Mouse (Mus musculus) neural tube, embryonic 14.5 days (tissue): Measurements from ENCODE around the gene Fam32a. TPM values are rescaled to one million over a fixed set of nuclear protein-coding genes. Genes with fewer than 3 reads are reported as not detected.

Experiments used
- ATAC-seq: fragments of 200-750 bp; cut with Nextera tagmentation; 2 replicates; pipeline ENCODE4 v1.8.0; 2017; ENCODE audit warnings: low read depth, mild to moderate bottlenecking, moderate TSS enrichment, moderate library complexity
- H3K27ac ChIP-seq: fragments of 300-500 bp; sonication (generic); 2 replicates; pipeline ENCODE4 v1.5.1; 2014; ENCODE audit warnings: low read depth, mild to moderate bottlenecking, control low read depth, low read length, moderate library complexity, mixed read lengths
- H3K27me3 ChIP-seq: fragments of 300-500 bp; sonication (generic); 2 replicates; pipeline ENCODE4 v1.6.1; 2014; ENCODE audit warnings: low read length; ENCODE audit not compliant: control insufficient read depth, insufficient read depth
- H3K36me3 ChIP-seq: fragments of 300-500 bp; sonication (generic); 2 replicates; pipeline ENCODE4 v1.6.1; 2014; ENCODE audit warnings: low read length, mixed read lengths; ENCODE audit not compliant: control insufficient read depth, insufficient read depth
- H3K4me1 ChIP-seq: fragments of 300-500 bp; sonication (generic); 2 replicates; pipeline ENCODE4 v1.6.1; 2014; ENCODE audit warnings: low read length; ENCODE audit not compliant: control insufficient read depth, insufficient read depth
- H3K4me2 ChIP-seq: fragments of 300-500 bp; sonication (generic); 2 replicates; pipeline ENCODE4 v1.6.1; 2014; ENCODE audit warnings: mild to moderate bottlenecking, low read depth, low read length, control low read depth
- H3K4me3 ChIP-seq: fragments of 300-500 bp; sonication (generic); 2 replicates; pipeline ENCODE4 v1.5.1; 2014; ENCODE audit warnings: low read depth, low read length, control low read depth, mixed read lengths
- H3K9ac ChIP-seq: fragments of 300-500 bp; sonication (generic); replicated peaks from 2 replicates; pipeline ENCODE4 v1.6.1; 2014; ENCODE audit warnings: low read depth, mild to moderate bottlenecking, control low read depth, low read length, mixed read lengths
- H3K9me3 ChIP-seq: fragments of 300-500 bp; sonication (generic); 2 replicates; pipeline ENCODE4 v1.6.1; 2016; ENCODE audit warnings: low read length; ENCODE audit not compliant: control insufficient read depth
- WGBS: fragments of 180-500 bp; shearing (Covaris S2); extraction: QIAGEN DNeasy Blood & Tissue Kit; methylation state at CpG from one replicate; pipeline ENCODE4 v1.1.7; 2014; 5-methylcytosine and 5-hydroxymethylcytosine counted together
- polyA plus RNA-seq: library from polyadenylated mRNA; unstranded; fragments of >200 nt; fragmentation: Nextera tagmentation; extraction: Ambion mirVana; gene quantifications from 2 replicates; pipeline ENCODE4 v1.2.1, GENCODE M21; 2014

The Fam32a gene
- polyA plus RNA-seq, 1 experiment from 2014 or later, result 60.5 TPM

DNA sequence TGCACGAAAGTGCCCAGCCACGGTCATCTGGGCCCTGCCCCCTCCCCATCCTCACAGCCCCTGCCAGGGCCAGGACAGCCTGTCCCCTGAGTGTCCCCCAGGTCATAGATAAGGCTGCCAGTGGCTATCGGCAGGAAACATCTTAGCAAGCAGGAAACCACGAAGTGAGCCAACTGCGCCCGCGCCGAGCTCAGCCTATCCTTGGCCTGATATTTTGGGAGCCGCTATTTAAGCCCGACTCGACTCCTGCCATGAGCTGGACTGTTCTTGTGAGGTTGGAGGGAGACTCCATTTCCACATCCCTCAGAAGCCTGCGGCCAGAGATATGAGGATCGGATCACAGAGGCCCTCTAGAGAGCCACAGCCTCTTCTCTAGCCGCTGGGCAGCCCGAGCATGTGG lies 48.8 kb downstream of the Fam32a start:
- Histone ChIP-seq H3K9me3 (no peaks in the 10 kb centered on the region), H3K4me3 (no peak overlapping the region), H3K4me1 (no peaks in the 10 kb centered on the region), H3K36me3 (no peaks in the 10 kb centered on the region), H3K27me3 (no peaks in the 10 kb centered on the region), H3K9ac (no peak overlapping the region), H3K27ac (no peak overlapping the region), H3K4me2 (no peak overlapping the region)
- WGBS, result 85% methylated on average over 15 of the region's 15 CpGs
- ATAC-seq, result no peak; the same call in 1 of the 2 replicates

- WGBS, result 90% methylated on average over 12 of the region's 12 CpGs
- no peaks in the 10 kb centered on the region for H3K27me3 ChIP-seq
- no peaks in the 10 kb centered on the region for H3K4me1 ChIP-seq
- no peak overlapping the region for H3K4me3 ChIP-seq
- H3K36me3 ChIP-seq, result no peaks in the 10 kb centered on the region
- no peak overlapping the region for H3K4me2 ChIP-seq
- H3K27ac ChIP-seq, result no peak overlapping the region
- no peak overlapping the region for H3K9ac ChIP-seq
- no peaks in the 10 kb centered on the region for H3K9me3 ChIP-seq
- no peak for ATAC-seq
Observed at GRCm38 (mm10) chr8:72270606-72271005, 51.1 kb downstream of the Fam32a start.

DNA sequence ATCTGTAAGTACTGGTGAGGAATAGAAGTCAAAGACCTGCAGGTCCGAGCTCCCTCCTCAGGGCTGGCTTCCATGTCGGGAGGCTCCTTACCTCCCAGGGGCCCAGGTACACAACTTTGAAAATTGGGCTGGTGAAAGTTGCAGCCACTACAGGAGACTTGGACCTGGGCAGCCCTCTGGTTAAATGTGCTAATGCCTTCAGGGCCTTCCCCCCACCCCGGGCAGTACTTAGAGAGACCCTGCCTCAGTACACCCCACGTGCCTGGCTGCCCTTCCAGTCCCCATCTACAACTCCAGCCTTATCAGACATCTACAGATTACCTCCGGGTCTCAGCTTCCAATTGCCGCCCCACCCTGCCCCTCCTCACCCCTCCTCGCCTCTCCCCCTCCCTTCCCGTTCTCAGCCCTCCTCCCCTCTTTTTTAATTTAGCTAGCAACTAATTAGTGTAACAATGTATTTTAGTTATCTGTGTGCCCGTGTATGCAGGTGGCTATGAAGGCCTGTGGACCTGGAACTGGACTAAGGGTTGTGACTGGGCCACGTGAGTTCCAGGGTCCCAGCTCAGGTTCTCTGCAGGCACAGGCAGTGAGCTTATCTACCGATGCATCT lies 51.6 kb downstream of the Fam32a start:
- Histone ChIP-seq H3K27me3 (no peaks in the 10 kb centered on the region), H3K4me3 (no peak overlapping the region), H3K36me3 (no peaks in the 10 kb centered on the region), H3K4me2 (no peak overlapping the region), H3K4me1 (no peaks in the 10 kb centered on the region), H3K27ac (no peak overlapping the region), H3K9me3 (no peaks in the 10 kb centered on the region), H3K9ac (no peak overlapping the region)
- no peak for ATAC-seq
- 79% methylated on average over 11 of the region's 11 CpGs for WGBS

- Histone ChIP-seq H3K9ac (no peak overlapping the region), H3K4me2 (no peak overlapping the region), H3K4me3 (no peak overlapping the region), H3K4me1 (no peaks in the 10 kb centered on the region), H3K27ac (no peak overlapping the region), H3K36me3 (no peaks in the 10 kb centered on the region), H3K9me3 (no peaks in the 10 kb centered on the region), H3K27me3 (no peaks in the 10 kb centered on the region)
- WGBS, result 73% methylated on average over 3 of the region's 3 CpGs
- no peak for ATAC-seq
Observed at GRCm38 (mm10) chr8:72271691-72272090, 52.2 kb downstream of the Fam32a start.

GRCm38 (mm10) chr8:72272361-72272760 lies 52.8 kb downstream of the Fam32a start:
- Histone ChIP-seq H3K4me1 (no peaks in the 10 kb centered on the region), H3K27ac (no peak overlapping the region), H3K9ac (no peak overlapping the region), H3K4me2 (no peak overlapping the region), H3K4me3 (no peak overlapping the region), H3K9me3 (no peaks in the 10 kb centered on the region), H3K27me3 (no peaks in the 10 kb centered on the region), H3K36me3 (no peaks in the 10 kb centered on the region)
- 20% methylated on average over 3 of the region's 3 CpGs for WGBS
- ATAC-seq, result no peak

GRCm38 (mm10) chr8:72273111-72273770 lies 53.7 kb downstream of the Fam32a start:
- Histone ChIP-seq H3K4me3 (no peak overlapping the region), H3K9ac (no peak overlapping the region), H3K36me3 (no peaks in the 10 kb centered on the region), H3K27ac (no peak overlapping the region), H3K27me3 (no peaks in the 10 kb centered on the region), H3K4me2 (no peak overlapping the region), H3K9me3 (no peaks in the 10 kb centered on the region), H3K4me1 (no peaks in the 10 kb centered on the region)
- ATAC-seq, result no peak
- 78% methylated on average over 1 of the region's 1 CpGs for WGBS

- no peaks in the 10 kb centered on the region for H3K9me3 ChIP-seq
- no peaks in the 10 kb centered on the region for H3K27me3 ChIP-seq
- WGBS, result 80% methylated on average over 5 of the region's 5 CpGs
- H3K4me1 ChIP-seq, result no peaks in the 10 kb centered on the region
- H3K9ac ChIP-seq, result no peak overlapping the region
- no peak overlapping the region for H3K4me3 ChIP-seq
- no peak overlapping the region for H3K4me2 ChIP-seq
- no peak for ATAC-seq
- no peak overlapping the region for H3K27ac ChIP-seq
- no peaks in the 10 kb centered on the region for H3K36me3 ChIP-seq
Observed at GRCm38 (mm10) chr8:72273807-72274206, 54.3 kb downstream of the Fam32a start.

Other genes with a start within 250 kb of the Fam32a start
- 0.66 and 0.68 TPM in 2 replicates for gene Cyp4f18, start 210.1 kb upstream of the Fam32a start, polyA plus RNA-seq
- not detected in 2 replicates for gene Olfr372, start 178.5 kb upstream of the Fam32a start, polyA plus RNA-seq
- not detected in 2 replicates for gene Olfr373, start 136.6 kb upstream of the Fam32a start, polyA plus RNA-seq
- 0.04 TPM in 1 of 2 replicates, not detected in the other for gene Olfr374, start 112.7 kb upstream of the Fam32a start, polyA plus RNA-seq
- gene Tpm4, start 84.8 kb upstream of the Fam32a start, polyA plus RNA-seq, result 102 and 174 TPM in 2 replicates
- gene Rab8a, start 58.5 kb upstream of the Fam32a start, polyA plus RNA-seq, result 53.2 and 67.9 TPM in 2 replicates
- not detected in 2 replicates for gene Hsh2d, start 30.1 kb upstream of the Fam32a start, polyA plus RNA-seq
- not detected in 2 replicates for gene Cib3, start 6.9 kb upstream of the Fam32a start, polyA plus RNA-seq
- gene Gm11034, start 6.1 kb upstream of the Fam32a start, polyA plus RNA-seq, result not detected in 2 replicates
- gene Ap1m1, start 20.3 kb downstream of the Fam32a start, polyA plus RNA-seq, result 220 and 235 TPM in 2 replicates
- 12.3 and 13.8 TPM in 2 replicates for gene Gm10282, start 85.5 kb downstream of the Fam32a start, polyA plus RNA-seq
- gene Klf2, start 99.3 kb downstream of the Fam32a start, polyA plus RNA-seq, result 4.3 and 6.7 TPM in 2 replicates
- 63.3 and 66.1 TPM in 2 replicates for gene Eps15l1, start 201.7 kb downstream of the Fam32a start, polyA plus RNA-seq
- gene Calr3, start 224.1 kb downstream of the Fam32a start, polyA plus RNA-seq, result 0.59 and 1.3 TPM in 2 replicates
- 15.2 and 16.3 TPM in 2 replicates for gene 1700030K09Rik, start 224.2 kb downstream of the Fam32a start, polyA plus RNA-seq